Mouse (Mus musculus) neural tube, embryonic 14.5 days (tissue): ENCODE data around the gene Ip6k1. TPM values are rescaled to one million over a fixed set of nuclear protein-coding genes. Genes with fewer than 3 reads are reported as not detected.

Experiments
- ATAC-seq: fragments of 200-750 bp; cut with Nextera tagmentation; 2 replicates; pipeline ENCODE4 v1.8.0; 2017; ENCODE audit warnings: low read depth, mild to moderate bottlenecking, moderate TSS enrichment, moderate library complexity
- H3K27ac ChIP-seq: fragments of 300-500 bp; sonication (generic); 2 replicates; pipeline ENCODE4 v1.5.1; 2014; ENCODE audit warnings: low read depth, mild to moderate bottlenecking, control low read depth, low read length, moderate library complexity, mixed read lengths
- H3K27me3 ChIP-seq: fragments of 300-500 bp; sonication (generic); 2 replicates; pipeline ENCODE4 v1.6.1; 2014; ENCODE audit warnings: low read length; ENCODE audit not compliant: control insufficient read depth, insufficient read depth
- H3K36me3 ChIP-seq: fragments of 300-500 bp; sonication (generic); 2 replicates; pipeline ENCODE4 v1.6.1; 2014; ENCODE audit warnings: low read length, mixed read lengths; ENCODE audit not compliant: control insufficient read depth, insufficient read depth
- H3K4me1 ChIP-seq: fragments of 300-500 bp; sonication (generic); 2 replicates; pipeline ENCODE4 v1.6.1; 2014; ENCODE audit warnings: low read length; ENCODE audit not compliant: control insufficient read depth, insufficient read depth
- H3K4me2 ChIP-seq: fragments of 300-500 bp; sonication (generic); 2 replicates; pipeline ENCODE4 v1.6.1; 2014; ENCODE audit warnings: mild to moderate bottlenecking, low read depth, low read length, control low read depth
- H3K4me3 ChIP-seq: fragments of 300-500 bp; sonication (generic); 2 replicates; pipeline ENCODE4 v1.5.1; 2014; ENCODE audit warnings: low read depth, low read length, control low read depth, mixed read lengths
- H3K9ac ChIP-seq: fragments of 300-500 bp; sonication (generic); replicated peaks from 2 replicates; pipeline ENCODE4 v1.6.1; 2014; ENCODE audit warnings: low read depth, mild to moderate bottlenecking, control low read depth, low read length, mixed read lengths
- H3K9me3 ChIP-seq: fragments of 300-500 bp; sonication (generic); 2 replicates; pipeline ENCODE4 v1.6.1; 2016; ENCODE audit warnings: low read length; ENCODE audit not compliant: control insufficient read depth
- WGBS: fragments of 180-500 bp; shearing (Covaris S2); extraction: QIAGEN DNeasy Blood & Tissue Kit; methylation state at CpG from one replicate; pipeline ENCODE4 v1.1.7; 2014; 5-methylcytosine and 5-hydroxymethylcytosine counted together
- polyA plus RNA-seq: library from polyadenylated mRNA; unstranded; fragments of >200 nt; fragmentation: Nextera tagmentation; extraction: Ambion mirVana; gene quantifications from 2 replicates; pipeline ENCODE4 v1.2.1, GENCODE M21; 2014

Ip6k1 gene
- polyA plus RNA-seq, 1 experiment from 2014 or later, result 53.6 TPM

GRCm38 (mm10) chr9:108049561-108050251 lies 47.4 kb downstream of the Ip6k1 start:
- Histone ChIP-seq H3K4me3 (peak overlapping the region; percentile 54), H3K27me3 (no peaks in the 10 kb centered on the region), H3K27ac (peak overlapping the region; percentile 70; the same call in 1 of the 2 replicates), H3K4me1 (peaks cover 11% of the 10 kb centered on the region), H3K9me3 (no peaks in the 10 kb centered on the region), H3K4me2 (peak overlapping the region; percentile 87), H3K36me3 (peaks cover 34% of the 10 kb centered on the region; the same call in 1 of the 2 replicates), H3K9ac (peak overlapping the region; percentile 60)
- ATAC-seq, result peak; percentile 2; the same call in 1 of the 2 replicates
- WGBS, result 42% methylated on average over 15 of the region's 15 CpGs

- no peak overlapping the region for H3K27ac ChIP-seq
Observed at GRCm38 (mm10) chr9:108051184-108051930, 49.1 kb downstream of the Ip6k1 start.

GRCm38 (mm10) chr9:108051931-108052220 lies 49.6 kb downstream of the Ip6k1 start:
- Histone ChIP-seq H3K27ac (no peak overlapping the region), H3K9ac (no peak overlapping the region), H3K4me3 (no peak overlapping the region), H3K4me2 (no peak overlapping the region), H3K4me1 (peaks cover 11% of the 10 kb centered on the region), H3K27me3 (no peaks in the 10 kb centered on the region), H3K36me3 (peaks cover 28% of the 10 kb centered on the region), H3K9me3 (no peaks in the 10 kb centered on the region)
- 83% methylated on average over 4 of the region's 4 CpGs for WGBS
- ATAC-seq, result no peak

More at GRCm38 (mm10) chr9:108051184-108051930, 49.1 kb downstream of the Ip6k1 start:
- WGBS, result 97% methylated on average over 15 of the region's 15 CpGs
- Histone ChIP-seq H3K27me3 (no peaks in the 10 kb centered on the region), H3K4me2 (no peak overlapping the region), H3K4me3 (no peak overlapping the region), H3K9me3 (no peaks in the 10 kb centered on the region), H3K36me3 (peaks cover 33% of the 10 kb centered on the region), H3K4me1 (peaks cover 11% of the 10 kb centered on the region), H3K9ac (no peak overlapping the region)
- ATAC-seq, result no peak

- Histone ChIP-seq H3K36me3 (peaks cover 27% of the 10 kb centered on the region), H3K27ac (no peak overlapping the region), H3K27me3 (no peaks in the 10 kb centered on the region), H3K4me1 (peaks cover 11% of the 10 kb centered on the region), H3K4me2 (no peak overlapping the region), H3K4me3 (no peak overlapping the region), H3K9ac (no peak overlapping the region), H3K9me3 (no peaks in the 10 kb centered on the region)
- no peak for ATAC-seq
- 75% methylated on average over 7 of the region's 7 CpGs for WGBS
Observed at GRCm38 (mm10) chr9:108052411-108052810, 50.1 kb downstream of the Ip6k1 start.

GRCm38 (mm10) chr9:108052885-108053664 lies 50.8 kb downstream of the Ip6k1 start, which contains the start of gene Amigo3:
TSS of gene Amigo3 (plus strand) at chr9:108053159.
- H3K4me1 ChIP-seq, result peaks cover 11% of the 10 kb centered on the region
- H3K36me3 ChIP-seq, result peaks cover 27% of the 10 kb centered on the region
- no peak within 1 kb of the TSS for H3K9ac ChIP-seq

GRCm38 (mm10) chr9:108053665-108054225 lies 51.4 kb downstream of the Ip6k1 start:
- Histone ChIP-seq H3K36me3 (peaks cover 27% of the 10 kb centered on the region), H3K9ac (no peak overlapping the region)

More at GRCm38 (mm10) chr9:108052885-108053664, 50.8 kb downstream of the Ip6k1 start, which contains the start of gene Amigo3:
- Histone ChIP-seq H3K27me3 (no peaks in the 10 kb centered on the region), H3K27ac (no peak within 1 kb of the TSS), H3K4me2 (no peak within 1 kb of the TSS), H3K9me3 (no peaks in the 10 kb centered on the region), H3K4me3 (no peak within 1 kb of the TSS)
- ATAC-seq, result peak; percentile 15
- WGBS, result 53% methylated on average over 20 of the region's 20 CpGs

GRCm38 (mm10) chr9:108054331-108055040 lies 52.2 kb downstream of the Ip6k1 start:
- H3K4me2 ChIP-seq, result no peak overlapping the region
- no peak overlapping the region for H3K4me3 ChIP-seq
- 89% methylated on average over 22 of the region's 22 CpGs for WGBS
- no peak for ATAC-seq
- no peak overlapping the region for H3K27ac ChIP-seq
- H3K9me3 ChIP-seq, result no peaks in the 10 kb centered on the region
- H3K36me3 ChIP-seq, result peaks cover 33% of the 10 kb centered on the region
- H3K27me3 ChIP-seq, result no peaks in the 10 kb centered on the region
- H3K4me1 ChIP-seq, result peaks cover 7% of the 10 kb centered on the region
- no peak overlapping the region for H3K9ac ChIP-seq

More at GRCm38 (mm10) chr9:108053665-108054225, 51.4 kb downstream of the Ip6k1 start:
- Histone ChIP-seq H3K4me3 (no peak overlapping the region), H3K27me3 (no peaks in the 10 kb centered on the region), H3K4me2 (no peak overlapping the region), H3K27ac (no peak overlapping the region), H3K9me3 (no peaks in the 10 kb centered on the region), H3K4me1 (peaks cover 7% of the 10 kb centered on the region)
- WGBS, result 93% methylated on average over 15 of the region's 15 CpGs
- no peak for ATAC-seq

GRCm38 (mm10) chr9:108055061-108055460 lies 52.8 kb downstream of the Ip6k1 start:
- Histone ChIP-seq H3K36me3 (peaks cover 35% of the 10 kb centered on the region), H3K27ac (no peak overlapping the region), H3K4me2 (no peak overlapping the region), H3K9ac (no peak overlapping the region), H3K9me3 (no peaks in the 10 kb centered on the region), H3K4me3 (no peak overlapping the region), H3K4me1 (peaks cover under 1% of the 10 kb centered on the region; the same call in 1 of the 2 replicates), H3K27me3 (no peaks in the 10 kb centered on the region)
- ATAC-seq, result no peak
- 100% methylated on average over 1 of the region's 1 CpGs for WGBS
